Mouse (Mus musculus): ENCODE measurements at regions not wholly inside any gene's neighbourhood (a gene's known extent, or its start where the extent isn't known, plus 50 kb on each side); places are given as distances from the start of the nearest gene placed in this dataset.
A peak's percentile ranks its signal among the peaks of the same experiment; 100 is the strongest.

DNA sequence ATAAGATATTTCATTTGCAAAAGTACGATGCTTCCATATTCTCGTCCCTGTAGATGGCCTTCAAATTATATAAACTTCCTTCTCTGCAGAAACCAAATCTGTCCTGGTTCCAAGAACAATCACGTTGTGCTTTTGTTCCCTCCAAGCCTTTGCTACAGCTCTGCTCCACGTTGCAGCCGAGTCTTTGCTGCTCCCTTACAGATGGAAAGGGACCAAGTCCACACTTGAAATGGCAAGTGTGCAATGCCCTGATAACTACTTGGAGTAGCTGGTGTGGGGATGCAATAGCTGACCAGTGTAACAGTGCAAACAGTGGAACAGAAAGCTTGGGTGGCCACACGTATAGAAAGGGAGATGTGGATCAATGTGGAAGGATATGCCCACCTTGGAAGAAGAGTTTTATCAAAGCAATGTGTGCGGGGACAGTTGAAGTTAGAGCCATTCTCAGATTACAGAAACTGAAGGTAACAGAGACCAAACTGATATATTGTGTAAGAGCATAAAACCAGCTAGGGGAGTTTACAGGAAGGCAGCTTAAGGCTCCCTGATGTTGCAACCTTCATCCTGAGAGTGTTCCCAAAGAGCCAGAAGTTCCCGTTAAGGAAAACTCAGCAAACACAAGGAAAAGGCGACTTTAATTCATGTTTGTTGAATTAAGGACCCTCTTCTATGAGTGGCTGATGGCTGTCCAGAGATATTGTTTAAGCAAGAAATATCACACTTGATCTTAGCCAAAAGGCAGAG is 161.3 kb downstream of the Npr3 start:
- Histone ChIP-seq H3K27ac (ENCODE audit: low read depth, low read length) (no peak overlapping the region), H3K9me3 (replicated peaks; ENCODE audit: control insufficient read depth, low read length) (no peaks in the 10 kb centered on the region), H3K27me3 (replicated peaks; ENCODE audit: control insufficient read depth, insufficient read depth, low read length) (no peaks in the 10 kb centered on the region), H3K36me3 (ENCODE audit: control insufficient read depth, insufficient read depth, low read length) (no peaks in the 10 kb centered on the region), H3K9ac (ENCODE audit: low read length) (no peak overlapping the region), H3K4me3 (ENCODE audit: low read depth, low read length) (no peak overlapping the region), H3K4me2 (ENCODE audit: low read length) (no peak overlapping the region), H3K4me1 (ENCODE audit: control insufficient read depth, insufficient read depth, low read length) (peaks cover 8% of the 10 kb centered on the region)
- no peak for ATAC-seq
- DNase-seq (ENCODE audit: low spot score) = no peak
- 86% methylated on average over 9 of the region's 9 CpGs for WGBS

DNA sequence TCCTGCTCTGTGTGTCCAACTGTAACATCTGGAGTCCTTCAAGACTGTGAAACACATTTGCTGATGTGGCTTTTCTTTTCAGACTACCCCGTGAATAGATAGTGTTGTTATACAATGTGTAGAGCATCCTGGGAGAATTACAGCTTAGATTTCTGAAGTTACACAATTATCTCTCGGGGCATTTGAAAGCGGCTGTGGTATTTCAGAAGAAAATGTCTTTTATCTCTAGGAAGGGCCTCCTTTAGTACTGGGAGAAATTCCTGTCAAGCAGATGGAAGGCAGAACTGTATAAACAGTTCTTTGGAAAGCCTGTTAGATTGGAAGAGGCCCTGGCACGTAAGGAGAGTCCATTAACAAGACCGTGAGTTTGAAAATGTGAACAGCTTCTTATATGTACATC is 162.2 kb downstream of the Npr3 start:
- H3K27me3 ChIP-seq (replicated peaks; ENCODE audit: control insufficient read depth, insufficient read depth, low read length) = no peaks in the 10 kb centered on the region
- H3K4me2 ChIP-seq (ENCODE audit: low read length) = no peak overlapping the region
- 63% methylated on average over 5 of the region's 5 CpGs for WGBS
- ATAC-seq = no peak
- no peak overlapping the region for H3K4me3 ChIP-seq (ENCODE audit: low read depth, low read length)
- H3K27ac ChIP-seq (ENCODE audit: low read depth, low read length) = no peak overlapping the region
- no peaks in the 10 kb centered on the region for H3K9me3 ChIP-seq (replicated peaks; ENCODE audit: control insufficient read depth, low read length)
- no peak overlapping the region for H3K9ac ChIP-seq (ENCODE audit: low read length)
- H3K36me3 ChIP-seq (ENCODE audit: control insufficient read depth, insufficient read depth, low read length) = no peaks in the 10 kb centered on the region
- H3K4me1 ChIP-seq (ENCODE audit: control insufficient read depth, insufficient read depth, low read length) = peaks cover 8% of the 10 kb centered on the region
- no peak for DNase-seq (ENCODE audit: low spot score)

- ATAC-seq = no peak
- no peaks in the 10 kb centered on the region for H3K9me3 ChIP-seq (replicated peaks; ENCODE audit: control insufficient read depth, low read length)
- peaks cover 8% of the 10 kb centered on the region for H3K4me1 ChIP-seq (ENCODE audit: control insufficient read depth, insufficient read depth, low read length)
- H3K27me3 ChIP-seq (replicated peaks; ENCODE audit: control insufficient read depth, insufficient read depth, low read length) = no peaks in the 10 kb centered on the region
- no peak overlapping the region for H3K9ac ChIP-seq (ENCODE audit: low read length)
- 77% methylated on average over 2 of the region's 2 CpGs for WGBS
- DNase-seq (ENCODE audit: low spot score) = no peak
- no peak overlapping the region for H3K4me3 ChIP-seq (ENCODE audit: low read depth, low read length)
- no peak overlapping the region for H3K4me2 ChIP-seq (ENCODE audit: low read length)
- H3K36me3 ChIP-seq (ENCODE audit: control insufficient read depth, insufficient read depth, low read length) = no peaks in the 10 kb centered on the region
- no peak overlapping the region for H3K27ac ChIP-seq (ENCODE audit: low read depth, low read length)
These were observed 162.8 kb downstream of the Npr3 start for GRCm38 (mm10) chr15:11744296-11744695.

- no peak overlapping the region for H3K27ac ChIP-seq (ENCODE audit: low read depth, low read length)
- 49% methylated on average over 7 of the region's 7 CpGs for WGBS
- no peak overlapping the region for H3K9ac ChIP-seq (ENCODE audit: low read length)
- no peaks in the 10 kb centered on the region for H3K9me3 ChIP-seq (replicated peaks; ENCODE audit: control insufficient read depth, low read length)
- peaks cover 8% of the 10 kb centered on the region for H3K4me1 ChIP-seq (ENCODE audit: control insufficient read depth, insufficient read depth, low read length)
- DNase-seq (ENCODE audit: low spot score) (no peak), ATAC-seq (no peak)
- H3K27me3 ChIP-seq (replicated peaks; ENCODE audit: control insufficient read depth, insufficient read depth, low read length) = no peaks in the 10 kb centered on the region
- no peak overlapping the region for H3K4me3 ChIP-seq (ENCODE audit: low read depth, low read length)
- H3K4me2 ChIP-seq (ENCODE audit: low read length) = no peak overlapping the region
- H3K36me3 ChIP-seq (ENCODE audit: control insufficient read depth, insufficient read depth, low read length) = no peaks in the 10 kb centered on the region
These were observed 164.3 kb downstream of the Npr3 start for GRCm38 (mm10) chr15:11742820-11743219.

GRCm38 (mm10) chr15:11742346-11742729 is 164.7 kb downstream of the Npr3 start:
- Histone ChIP-seq H3K4me3 (ENCODE audit: low read depth, low read length) (no peak overlapping the region), H3K27me3 (replicated peaks; ENCODE audit: control insufficient read depth, insufficient read depth, low read length) (no peaks in the 10 kb centered on the region), H3K4me1 (ENCODE audit: control insufficient read depth, insufficient read depth, low read length) (peaks cover 8% of the 10 kb centered on the region), H3K9me3 (replicated peaks; ENCODE audit: control insufficient read depth, low read length) (no peaks in the 10 kb centered on the region), H3K9ac (ENCODE audit: low read length) (peak overlapping the region; percentile 4; the same call in 1 of the 2 replicates), H3K27ac (ENCODE audit: low read depth, low read length) (no peak overlapping the region), H3K36me3 (ENCODE audit: control insufficient read depth, insufficient read depth, low read length) (no peaks in the 10 kb centered on the region), H3K4me2 (ENCODE audit: low read length) (peak overlapping the region; percentile 42)
- DNase-seq (ENCODE audit: low spot score) (peak; percentile 19), ATAC-seq (peak; percentile 40; the same call in 1 of the 2 replicates)
- WGBS = 4% methylated on average over 6 of the region's 6 CpGs

DNA sequence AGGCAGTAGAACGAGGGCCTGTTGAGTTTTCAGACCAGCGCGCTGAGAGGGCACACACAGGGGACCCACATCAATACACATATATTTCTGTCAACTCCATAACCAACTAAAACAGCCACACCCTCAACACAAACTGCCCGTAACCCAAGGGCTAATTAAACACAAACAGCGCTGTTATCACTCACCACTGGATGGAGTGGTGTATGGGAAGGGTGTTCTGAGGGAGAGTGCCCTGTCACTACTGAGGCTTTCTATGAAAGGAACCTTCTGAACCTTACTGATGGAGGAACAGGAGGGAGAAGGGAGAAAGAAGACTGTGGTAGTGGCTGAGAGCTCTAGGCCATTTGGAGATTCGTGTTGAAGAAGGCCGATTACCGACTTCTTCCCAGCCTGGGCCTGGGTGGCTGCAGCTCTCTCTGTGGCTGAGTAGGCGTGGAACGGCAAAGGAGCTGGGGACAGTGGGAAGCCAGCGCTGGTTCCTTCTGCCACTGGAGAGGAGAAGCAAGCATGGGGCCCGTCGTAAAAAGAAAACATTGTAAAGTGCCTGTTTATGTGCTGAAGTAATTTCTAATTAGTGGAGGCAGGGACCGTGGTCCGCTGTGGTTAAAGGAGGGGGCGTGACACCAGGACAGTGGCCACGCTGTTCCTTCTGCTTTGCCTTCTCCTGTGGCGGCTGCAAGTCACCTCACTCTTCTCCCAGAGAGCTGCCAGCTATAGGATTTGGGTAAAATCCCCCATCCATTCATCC is 165.3 kb downstream of the Npr3 start:
- H3K4me1 ChIP-seq (ENCODE audit: control insufficient read depth, insufficient read depth, low read length) = peaks cover 8% of the 10 kb centered on the region
- WGBS = 23% methylated on average over 18 of the region's 18 CpGs
- DNase-seq (ENCODE audit: low spot score) (peak; percentile 20), ATAC-seq (peak; percentile 37; the same call in 1 of the 2 replicates)
- no peak overlapping the region for H3K27ac ChIP-seq (ENCODE audit: low read depth, low read length)
- no peak overlapping the region for H3K4me3 ChIP-seq (ENCODE audit: low read depth, low read length)
- H3K9me3 ChIP-seq (replicated peaks; ENCODE audit: control insufficient read depth, low read length) = no peaks in the 10 kb centered on the region
- H3K4me2 ChIP-seq (ENCODE audit: low read length) = peak overlapping the region; percentile 42
- H3K9ac ChIP-seq (ENCODE audit: low read length) = peak overlapping the region; percentile 4; the same call in 1 of the 2 replicates
- no peaks in the 10 kb centered on the region for H3K27me3 ChIP-seq (replicated peaks; ENCODE audit: control insufficient read depth, insufficient read depth, low read length)
- no peaks in the 10 kb centered on the region for H3K36me3 ChIP-seq (ENCODE audit: control insufficient read depth, insufficient read depth, low read length)

DNA sequence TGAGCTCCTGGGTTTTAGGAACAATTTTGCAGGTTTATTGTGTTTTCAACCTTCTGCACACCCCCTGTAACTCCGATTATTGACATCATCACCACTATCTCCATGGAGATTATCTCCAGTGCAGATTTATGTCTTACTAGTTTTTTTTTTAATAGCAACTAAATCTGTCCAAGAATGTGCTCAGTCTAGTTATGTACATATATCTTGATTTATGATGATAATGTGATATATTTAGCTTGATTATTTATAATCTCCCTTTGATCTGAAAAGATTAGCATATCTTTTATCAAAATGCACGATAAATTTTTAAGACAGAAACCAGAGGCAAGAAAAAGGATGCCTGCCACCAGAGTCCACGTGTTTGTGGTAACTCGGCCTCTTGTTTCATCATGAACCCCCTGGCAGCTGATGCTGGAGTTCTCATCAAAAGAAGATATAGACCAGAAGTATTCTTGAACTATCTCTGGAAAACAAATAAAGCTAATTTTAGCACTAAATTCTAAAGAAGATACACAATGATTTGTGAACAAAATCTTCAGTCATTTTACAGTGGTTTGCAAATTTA is 169.6 kb downstream of the Npr3 start:
- H3K9ac ChIP-seq (ENCODE audit: low read length) = no peak overlapping the region
- no peak overlapping the region for H3K4me2 ChIP-seq (ENCODE audit: low read length)
- H3K36me3 ChIP-seq (ENCODE audit: control insufficient read depth, insufficient read depth, low read length) = no peaks in the 10 kb centered on the region
- peaks cover 8% of the 10 kb centered on the region for H3K4me1 ChIP-seq (ENCODE audit: control insufficient read depth, insufficient read depth, low read length)
- H3K27ac ChIP-seq (ENCODE audit: low read depth, low read length) = no peak overlapping the region
- H3K4me3 ChIP-seq (ENCODE audit: low read depth, low read length) = no peak overlapping the region
- no peaks in the 10 kb centered on the region for H3K9me3 ChIP-seq (replicated peaks; ENCODE audit: control insufficient read depth, low read length)
- H3K27me3 ChIP-seq (replicated peaks; ENCODE audit: control insufficient read depth, insufficient read depth, low read length) = no peaks in the 10 kb centered on the region
- DNase-seq (ENCODE audit: low spot score) (no peak), ATAC-seq (no peak)
- WGBS = 91% methylated on average over 4 of the region's 4 CpGs

DNA sequence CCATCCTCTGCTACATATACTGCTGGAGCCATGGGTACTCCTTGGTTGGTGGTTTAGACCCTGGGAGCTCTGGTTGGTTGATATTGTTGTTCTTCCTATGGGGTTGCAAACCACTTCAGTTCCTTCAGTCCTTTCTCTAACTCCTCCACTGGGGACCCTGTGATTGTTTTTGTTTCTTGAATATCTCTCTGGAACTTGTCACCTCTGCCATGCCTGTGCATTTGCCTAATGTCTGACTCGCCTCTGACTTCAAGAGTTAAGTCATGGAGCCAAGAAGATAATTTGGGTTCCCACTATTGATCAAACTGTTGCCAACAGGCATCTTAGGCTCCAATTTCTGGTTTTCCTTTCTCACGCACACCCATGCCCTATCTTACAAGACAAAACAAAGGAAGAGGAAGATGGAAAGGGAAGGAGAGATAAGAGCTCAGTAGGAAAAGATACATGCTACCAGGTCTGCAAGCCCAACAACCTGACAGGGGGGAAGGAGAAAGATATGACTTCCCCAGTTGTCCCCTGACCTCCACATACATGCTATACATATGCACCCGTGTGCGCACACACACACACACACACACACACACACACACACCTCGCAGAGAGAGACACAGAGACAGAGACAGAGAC is 172.3 kb downstream of the Npr3 start:
- no peak overlapping the region for H3K4me2 ChIP-seq (ENCODE audit: low read length)
- no peaks in the 10 kb centered on the region for H3K4me1 ChIP-seq (ENCODE audit: control insufficient read depth, insufficient read depth, low read length)
- H3K27ac ChIP-seq (ENCODE audit: low read depth, low read length) = no peak overlapping the region
- H3K9ac ChIP-seq (ENCODE audit: low read length) = no peak overlapping the region
- no peaks in the 10 kb centered on the region for H3K9me3 ChIP-seq (replicated peaks; ENCODE audit: control insufficient read depth, low read length)
- ATAC-seq (no peak), DNase-seq (ENCODE audit: low spot score) (no peak)
- H3K27me3 ChIP-seq (replicated peaks; ENCODE audit: control insufficient read depth, insufficient read depth, low read length) = no peaks in the 10 kb centered on the region
- WGBS = 83% methylated on average over 5 of the region's 5 CpGs
- H3K36me3 ChIP-seq (ENCODE audit: control insufficient read depth, insufficient read depth, low read length) = no peaks in the 10 kb centered on the region
- H3K4me3 ChIP-seq (ENCODE audit: low read depth, low read length) = no peak overlapping the region
